Mouse (Mus musculus) limb, embryonic 14.5 days (tissue): ENCODE data around the gene Ccm2l. TPM values are rescaled to one million over a fixed set of nuclear protein-coding genes. Genes with fewer than 3 reads are reported as not detected.

Experiments
- ATAC-seq: fragments of 200-750 bp; cut with Nextera tagmentation; 2 replicates; pipeline ENCODE4 v1.8.0; 2017; ENCODE audit warnings: low read depth, moderate number of reproducible peaks, moderate TSS enrichment; ENCODE audit not compliant: low FRiP score
- DNase-seq: peaks from one replicate; pipeline ENCODE4 v3.0.0-alpha.2; 2015; ENCODE audit warnings: low spot score
- H3K27ac ChIP-seq: fragments of 300-500 bp; sonication (generic); replicated peaks from 2 replicates; pipeline ENCODE4 v1.5.1; 2014; ENCODE audit warnings: low read depth, mild to moderate bottlenecking, low read length, moderate library complexity, mixed read lengths
- H3K27me3 ChIP-seq: fragments of 300-500 bp; sonication (generic); 2 replicates; pipeline ENCODE4 v1.6.1; 2014; ENCODE audit warnings: low read length, mixed read lengths; ENCODE audit not compliant: control insufficient read depth, insufficient read depth
- H3K36me3 ChIP-seq: fragments of 300-500 bp; sonication (generic); 2 replicates; pipeline ENCODE4 v1.6.1; 2014; ENCODE audit warnings: mild to moderate bottlenecking, low read length, moderate library complexity, mixed read lengths; ENCODE audit not compliant: control insufficient read depth, insufficient read depth
- H3K4me1 ChIP-seq: fragments of 300-500 bp; sonication (generic); 2 replicates; pipeline ENCODE4 v1.6.1; 2014; ENCODE audit warnings: antibody characterized with exemption, low read length, mixed read lengths; ENCODE audit not compliant: control insufficient read depth, insufficient read depth
- H3K4me2 ChIP-seq: fragments of 300-500 bp; sonication (generic); replicated peaks from 2 replicates; pipeline ENCODE4 v1.6.1; 2014; ENCODE audit warnings: low read depth, mild to moderate bottlenecking, low read length, moderate library complexity; ENCODE audit not compliant: severe bottlenecking
- H3K4me3 ChIP-seq: fragments of 300-500 bp; sonication (generic); replicated peaks from 2 replicates; pipeline ENCODE4 v1.5.1; 2014; ENCODE audit warnings: low read length
- H3K9ac ChIP-seq: fragments of 300-500 bp; sonication (generic); 2 replicates; pipeline ENCODE4 v1.6.1; 2014; ENCODE audit warnings: mild to moderate bottlenecking, low read depth, low read length, moderate library complexity; ENCODE audit not compliant: severe bottlenecking
- H3K9me3 ChIP-seq: fragments of 300-500 bp; sonication (generic); 2 replicates; pipeline ENCODE4 v1.6.1; 2016; ENCODE audit warnings: low read length; ENCODE audit not compliant: control insufficient read depth
- POLR2A ChIP-seq: fragments of 200-500 bp; IDR thresholded peaks from 2 replicates; pipeline ENCODE4 v1.8.0; 2012; ENCODE audit warnings: inconsistent platforms, mild to moderate bottlenecking, moderate library complexity, borderline replicate concordance; ENCODE audit not compliant: insufficient read depth, insufficient read length; ENCODE audit errors: extremely low read depth
- WGBS: fragments of 180-500 bp; shearing (Covaris S2); extraction: QIAGEN DNeasy Blood & Tissue Kit; methylation state at CpG from one replicate; pipeline ENCODE4 v1.1.7; 2014; 5-methylcytosine and 5-hydroxymethylcytosine counted together
- polyA plus RNA-seq, 2 experiments: library from polyadenylated mRNA; depleted of rRNA in 1 of 2; stranded (reverse) in 1 of 2; unstranded in 1 of 2; fragments of >200 nt; fragmentation: Nextera tagmentation in 1 of 2; extraction: Ambion mirVana in 1 of 2; gene quantifications; 2 replicates each; pipeline versions ENCODE4 v1.2.1 to v1.2.3; 2012 to 2014

The Ccm2l gene
- polyA plus RNA-seq, 2 experiments, result 2.1 to 11.4 TPM

DNA sequence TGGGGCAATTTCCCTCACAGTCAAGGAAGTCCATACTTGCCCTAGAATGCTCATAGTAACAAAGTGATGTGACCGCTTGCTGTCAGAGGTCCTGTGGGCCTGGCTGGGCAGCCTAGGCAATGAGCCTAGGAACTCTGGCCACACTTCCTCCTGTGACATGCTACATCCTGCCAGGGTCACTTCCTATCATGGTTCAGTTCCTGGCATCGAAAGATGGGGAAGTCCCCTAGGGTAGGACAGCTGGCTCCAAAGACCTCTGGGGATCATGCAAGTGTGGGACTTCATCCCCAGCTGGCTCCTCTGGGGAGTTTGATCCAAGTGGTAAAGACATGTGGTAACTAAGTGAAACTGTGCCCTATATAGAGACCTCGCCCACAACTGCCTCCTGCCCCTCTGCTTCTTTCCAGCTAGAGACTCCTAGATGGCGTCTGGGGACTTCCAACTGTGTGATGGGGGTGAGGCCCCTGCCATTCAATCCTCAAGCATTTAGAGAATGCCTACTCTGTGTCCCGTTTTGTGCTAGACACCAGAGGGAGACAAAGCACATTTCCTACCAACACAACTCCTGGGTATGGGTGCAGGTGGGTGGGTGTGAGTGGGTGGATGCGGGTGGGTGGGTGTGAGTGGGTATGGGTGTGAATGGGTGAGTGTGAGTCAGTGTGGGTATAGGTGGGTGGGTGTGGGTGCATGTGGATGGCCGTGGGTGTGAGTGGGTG, 18.7 kb downstream of the Ccm2l start:
- Histone ChIP-seq H3K36me3 (no peaks in the 10 kb centered on the region), H3K4me3 (no peak overlapping the region), H3K9ac (no peak overlapping the region), H3K4me2 (no peak overlapping the region), H3K27ac (no peak overlapping the region), H3K27me3 (no peaks in the 10 kb centered on the region), H3K9me3 (no peaks in the 10 kb centered on the region), H3K4me1 (no peaks in the 10 kb centered on the region)
- ATAC-seq, result no peak
- 64% methylated on average over 7 of the region's 7 CpGs for WGBS
- no peak for DNase-seq
- no peak for TF ChIP-seq POLR2A

DNA sequence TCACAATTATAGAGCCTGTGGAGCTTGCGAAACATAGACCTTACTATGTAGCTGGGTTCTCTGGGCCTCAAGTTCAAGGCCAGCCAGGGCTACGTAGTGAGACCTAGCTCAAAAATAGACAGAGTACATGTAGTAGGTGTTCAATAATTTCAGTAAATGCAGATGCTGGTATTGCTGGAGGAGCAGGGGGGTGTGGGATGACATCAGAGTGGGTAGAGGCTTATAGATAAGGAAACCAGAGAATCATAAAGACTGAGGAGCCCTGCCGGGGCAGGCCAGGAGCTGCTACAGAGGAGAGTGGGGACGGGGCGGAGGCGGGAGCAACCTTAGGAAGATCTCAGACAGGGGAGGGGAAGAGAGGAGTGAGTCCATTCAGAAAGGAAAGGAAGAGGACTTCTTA, 19.8 kb downstream of the Ccm2l start:
- 86% methylated on average over 6 of the region's 6 CpGs for WGBS

DNA sequence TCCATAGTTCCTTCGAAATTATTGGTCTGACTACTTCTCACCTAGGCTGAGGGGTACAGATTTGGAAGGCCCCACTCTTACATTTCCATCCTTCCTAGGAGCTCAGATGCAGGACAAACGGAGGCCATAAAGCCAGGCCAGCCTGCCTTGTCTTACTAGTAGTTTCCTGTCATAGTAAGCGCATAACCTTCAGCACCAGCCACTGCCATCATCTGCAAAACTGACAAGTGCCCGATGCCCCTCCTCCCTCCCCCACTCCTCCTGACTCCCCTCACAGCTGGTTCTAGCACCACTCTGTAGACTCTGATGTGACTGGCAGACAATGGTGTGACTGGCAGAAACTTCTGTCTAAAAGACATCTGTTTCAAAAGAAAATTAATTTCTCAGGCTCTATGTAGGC, 20.4 kb downstream of the Ccm2l start:
- Histone ChIP-seq H3K27me3 (no peaks in the 10 kb centered on the region), H3K36me3 (no peaks in the 10 kb centered on the region), H3K9me3 (no peaks in the 10 kb centered on the region), H3K4me1 (no peaks in the 10 kb centered on the region), H3K9ac (no peak overlapping the region), H3K4me2 (no peak overlapping the region), H3K27ac (no peak overlapping the region), H3K4me3 (no peak overlapping the region)
- no peak for TF ChIP-seq POLR2A
- DNase-seq (no peak), ATAC-seq (no peak)
- WGBS, result 85% methylated on average over 4 of the region's 4 CpGs

More for the DNA sequence above, 19.8 kb downstream of the Ccm2l start:
- Histone ChIP-seq H3K9ac (no peak overlapping the region), H3K27ac (no peak overlapping the region), H3K9me3 (no peaks in the 10 kb centered on the region), H3K4me2 (no peak overlapping the region), H3K27me3 (no peaks in the 10 kb centered on the region), H3K4me3 (no peak overlapping the region), H3K4me1 (no peaks in the 10 kb centered on the region), H3K36me3 (no peaks in the 10 kb centered on the region)
- no peak for TF ChIP-seq POLR2A
- ATAC-seq, result no peak
- DNase-seq, result no peak

DNA sequence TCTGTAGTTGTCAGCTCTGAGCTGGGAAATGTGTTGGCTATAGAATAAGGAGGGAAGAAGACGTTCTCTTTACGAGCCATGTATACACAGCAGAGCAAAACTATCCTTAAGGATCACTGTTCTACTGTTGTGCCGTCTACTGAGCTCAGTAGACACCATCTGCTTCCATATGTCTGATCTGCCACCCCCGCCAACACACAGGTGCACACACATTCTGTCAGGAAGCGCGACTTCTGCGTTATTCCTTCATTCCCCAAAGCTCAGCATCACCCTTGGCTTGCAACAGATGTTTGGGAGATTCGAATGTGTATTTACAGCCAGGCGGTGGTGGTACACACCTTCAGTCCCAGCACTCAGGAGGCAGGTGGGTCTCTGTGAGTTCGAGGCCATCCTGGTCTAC, 21.3 kb downstream of the Ccm2l start:
- 89% methylated on average over 10 of the region's 10 CpGs for WGBS
- Histone ChIP-seq H3K27me3 (no peaks in the 10 kb centered on the region), H3K9me3 (no peaks in the 10 kb centered on the region), H3K4me2 (no peak overlapping the region), H3K9ac (no peak overlapping the region), H3K4me3 (no peak overlapping the region), H3K36me3 (no peaks in the 10 kb centered on the region), H3K4me1 (no peaks in the 10 kb centered on the region), H3K27ac (no peak overlapping the region)
- ATAC-seq, result no peak
- TF ChIP-seq POLR2A, result no peak
- DNase-seq, result no peak

- no peaks in the 10 kb centered on the region for H3K27me3 ChIP-seq
- no peak overlapping the region for H3K4me2 ChIP-seq
- 55% methylated on average over 2 of the region's 2 CpGs for WGBS
- H3K4me1 ChIP-seq, result no peaks in the 10 kb centered on the region
- TF ChIP-seq POLR2A, result no peak
- no peak for DNase-seq
- no peak for ATAC-seq
- H3K9me3 ChIP-seq, result no peaks in the 10 kb centered on the region
- H3K36me3 ChIP-seq, result no peaks in the 10 kb centered on the region
- no peak overlapping the region for H3K27ac ChIP-seq
- no peak overlapping the region for H3K9ac ChIP-seq
- H3K4me3 ChIP-seq, result no peak overlapping the region
Measured at GRCm38 (mm10) chr2:153089316-153089715, 23.6 kb downstream of the Ccm2l start.
